Mouse (Mus musculus): Measurements from ENCODE around the gene Sema3d.

Sema3d gene

GRCm38 (mm10) chr5:12383133-12383959 lies at the start of gene Sema3d:
Gene Sema3d (plus strand): TSS chr5:12383385.
- DNase-seq, result peak; percentile 71

- no peak for DNase-seq
Measured at GRCm38 (mm10) chr5:12377261-12377660, 5.9 kb upstream of the Sema3d start.

- no peak for DNase-seq
Measured at GRCm38 (mm10) chr5:12378900-12379299, 4.3 kb upstream of the Sema3d start.

DNA sequence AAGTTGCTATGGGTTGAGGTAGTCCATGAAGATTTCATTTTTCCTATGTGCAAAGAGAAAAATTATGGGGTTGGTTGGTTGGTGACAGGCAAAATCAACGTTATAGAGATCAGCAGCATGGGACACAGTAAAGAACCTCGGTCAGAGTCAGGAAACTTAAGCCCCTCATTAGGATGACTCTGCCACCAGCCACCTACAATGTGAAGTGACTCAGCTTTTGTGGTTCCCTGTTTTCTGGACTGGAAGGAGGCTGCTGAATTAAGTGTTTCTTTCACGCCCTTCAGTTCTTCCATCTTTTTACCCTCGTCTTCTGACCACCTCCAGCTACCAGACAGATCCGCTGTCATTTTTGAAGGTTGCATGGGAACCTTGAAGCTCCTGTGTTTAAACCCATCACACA lies 1.2 kb upstream of the Sema3d start:
- DNase-seq, result no peak

GRCm38 (mm10) chr5:12383960-12384285 lies 738 bp downstream of the Sema3d start:
- no peak for DNase-seq

GRCm38 (mm10) chr5:12392667-12393066 lies 9.5 kb downstream of the Sema3d start:
- DNase-seq, result no peak

DNA sequence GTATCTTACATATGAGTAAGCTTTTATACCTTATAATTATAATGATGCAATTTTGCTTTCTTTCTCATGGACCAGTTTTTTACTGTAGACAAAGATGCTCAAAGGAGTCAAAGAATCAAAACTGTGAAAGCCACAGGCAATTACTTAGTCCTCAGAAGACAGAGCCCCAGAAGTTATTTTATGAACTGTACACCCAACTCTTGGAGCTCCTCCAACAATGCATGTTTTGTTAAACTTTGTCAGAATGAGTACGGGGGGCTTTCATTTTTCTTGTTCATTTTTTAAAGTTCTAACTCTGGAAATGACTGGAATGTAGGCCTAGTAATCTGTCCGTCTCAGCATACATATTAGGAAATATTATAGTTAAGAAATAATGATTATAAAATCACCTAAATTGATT lies 16.1 kb downstream of the Sema3d start:
- no peak for DNase-seq

DNA sequence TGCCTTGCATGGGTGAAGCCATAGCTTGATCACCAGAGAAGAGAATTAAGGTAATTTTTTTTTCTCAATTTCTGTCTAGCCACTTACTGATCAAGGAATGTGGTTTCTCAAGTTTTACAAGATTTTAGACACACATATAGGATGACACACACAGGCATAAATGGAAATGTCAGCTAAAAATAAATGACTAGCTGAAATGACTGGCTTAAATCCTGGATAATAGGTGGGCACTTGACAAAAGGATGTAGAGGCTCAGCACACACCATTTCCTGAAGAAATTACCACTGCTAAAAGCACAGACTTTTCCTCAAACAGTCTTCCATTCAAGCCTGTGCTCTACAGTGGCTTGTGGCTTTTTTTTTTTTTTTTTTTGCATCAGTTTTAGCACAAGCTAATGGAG lies 21.0 kb downstream of the Sema3d start:
- no peak for DNase-seq

GRCm38 (mm10) chr5:12412595-12412994 lies 29.4 kb downstream of the Sema3d start:
- DNase-seq, result no peak

DNA sequence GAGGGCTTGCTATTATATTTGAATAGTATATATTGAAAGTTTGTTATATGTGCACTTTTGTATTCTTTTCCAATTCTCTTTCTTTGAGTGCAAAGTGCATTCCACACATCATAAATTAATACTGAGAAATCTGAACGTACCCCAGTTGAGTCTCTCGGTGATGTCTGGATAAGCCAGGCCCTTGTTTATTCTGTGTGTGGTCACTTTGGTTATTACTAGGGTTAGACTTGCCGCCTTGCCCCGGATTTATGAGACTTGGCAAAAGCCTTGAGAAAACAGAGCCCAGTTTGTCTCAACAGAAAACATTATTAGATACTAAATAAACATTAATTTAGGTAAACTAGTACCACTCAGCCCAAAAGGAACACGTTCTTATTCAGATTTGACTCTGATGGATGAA lies 40.1 kb downstream of the Sema3d start:
- no peak for DNase-seq

GRCm38 (mm10) chr5:12441737-12442136 lies 58.6 kb downstream of the Sema3d start:
- DNase-seq, result no peak

GRCm38 (mm10) chr5:12442176-12443105 lies 59.3 kb downstream of the Sema3d start:
- no peak for DNase-seq

- no peak for DNase-seq
Measured at GRCm38 (mm10) chr5:12451089-12451488, 67.9 kb downstream of the Sema3d start.

DNA sequence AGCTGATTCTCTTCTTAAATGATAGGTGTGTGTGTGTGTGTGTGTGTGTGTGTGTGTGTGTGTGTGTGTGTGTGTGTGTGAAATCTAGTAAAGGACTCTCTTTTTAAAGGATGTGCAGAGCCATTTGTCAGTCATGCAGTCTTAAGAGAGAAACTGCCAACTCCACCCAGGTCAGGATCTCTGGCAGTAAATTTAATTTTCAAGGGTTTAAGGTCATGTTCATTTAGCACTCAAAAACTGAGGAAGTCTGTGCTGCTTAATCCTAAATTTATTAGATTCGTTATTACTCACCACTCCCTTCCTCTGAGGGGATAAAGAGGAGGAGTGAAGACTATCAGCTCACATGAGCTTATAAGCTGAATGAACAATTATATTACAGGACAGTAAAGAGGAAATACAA lies 71.8 kb downstream of the Sema3d start:
- no peak for DNase-seq

- DNase-seq, result no peak
Measured at GRCm38 (mm10) chr5:12457509-12457908, 74.3 kb downstream of the Sema3d start.

DNA sequence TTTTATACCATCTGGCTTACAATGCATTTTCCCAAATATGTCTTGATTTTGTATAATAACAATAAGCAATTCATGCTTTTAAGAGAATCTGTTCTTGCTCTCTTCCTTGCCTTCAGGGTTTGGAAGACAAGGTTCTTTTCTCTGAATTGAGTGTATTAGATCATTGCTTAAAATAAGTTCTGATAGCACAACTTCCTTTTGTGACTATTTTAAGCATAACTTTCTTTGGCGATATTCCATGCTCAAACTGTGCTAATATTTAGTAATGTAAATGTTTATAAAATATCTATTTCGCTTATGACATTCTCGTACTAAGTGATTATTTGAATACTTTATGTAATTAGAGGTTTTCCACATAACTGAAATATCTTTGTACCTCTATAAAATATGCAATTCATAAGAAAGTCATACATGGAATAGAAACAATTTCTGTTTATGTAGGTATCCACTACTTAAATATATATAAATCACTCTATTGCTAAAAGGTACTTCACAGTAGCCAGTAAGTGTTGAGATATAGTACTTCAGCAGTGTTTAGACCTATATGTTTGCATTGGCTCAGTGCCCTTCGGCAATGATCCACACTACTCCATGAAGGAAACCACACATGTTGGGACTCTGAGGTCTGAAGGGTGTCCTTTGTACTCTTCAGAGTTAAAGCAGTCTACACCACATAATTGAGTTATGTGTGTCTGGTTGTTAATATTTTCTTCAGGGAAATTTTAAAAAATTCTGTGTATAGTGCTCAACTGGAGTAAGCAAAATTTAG lies 84.6 kb downstream of the Sema3d start:
- no peak for DNase-seq

DNA sequence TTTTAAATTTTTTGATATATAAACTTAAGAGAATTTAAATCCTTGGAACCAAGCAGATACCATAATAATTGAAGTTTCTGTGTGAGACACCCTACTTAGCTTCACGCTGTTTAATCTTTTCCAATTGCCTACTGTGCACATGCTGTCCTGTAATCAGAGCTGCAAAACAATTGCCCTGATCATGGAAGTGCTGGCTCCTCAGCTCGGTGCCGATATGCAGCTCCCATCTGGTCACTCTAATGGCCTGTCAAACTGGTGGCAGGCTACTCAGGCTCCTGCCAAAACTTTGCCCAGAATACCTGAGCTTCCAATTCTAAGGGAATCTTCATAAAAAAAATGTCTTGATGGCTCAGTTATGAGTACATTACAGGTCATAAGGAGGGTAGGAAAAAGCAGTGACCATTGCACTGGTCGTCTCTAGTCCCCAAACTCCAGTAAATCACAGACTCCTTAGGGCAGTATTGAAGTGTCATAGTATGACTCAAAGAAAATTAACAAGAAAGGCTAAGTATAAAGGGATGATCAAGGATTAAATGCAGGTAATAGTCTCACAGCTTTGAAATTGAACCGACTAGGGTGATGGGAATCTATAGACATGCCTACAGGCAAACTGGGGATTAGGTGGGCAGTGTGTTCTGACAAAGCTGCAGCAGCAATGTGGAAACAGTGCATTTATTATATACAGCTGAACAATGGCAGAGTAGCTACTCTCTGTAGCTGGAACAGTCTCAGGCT lies 91.9 kb downstream of the Sema3d start:
- no peak for DNase-seq

- no peak for DNase-seq
Measured at GRCm38 (mm10) chr5:12475639-12475916, 92.4 kb downstream of the Sema3d start.

DNA sequence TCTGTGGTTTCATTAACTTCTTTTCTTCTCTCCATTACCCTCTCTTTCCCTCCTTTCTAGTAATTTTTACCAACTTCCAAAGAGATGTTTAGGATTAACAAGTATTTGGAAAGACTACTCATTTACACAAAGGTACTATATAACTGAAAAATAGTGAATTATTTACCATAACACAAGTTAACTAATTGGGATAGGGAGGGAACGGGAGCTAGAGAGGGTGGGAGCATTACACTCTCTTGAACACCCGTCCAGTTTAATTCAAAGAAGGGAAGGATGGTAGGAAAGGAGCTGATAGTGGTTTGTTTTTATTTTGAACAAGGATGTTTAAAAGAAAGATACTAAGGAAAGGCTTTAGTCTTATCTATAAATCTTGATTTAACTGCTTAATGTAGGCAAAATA lies 104.7 kb downstream of the Sema3d start:
- DNase-seq, result no peak

GRCm38 (mm10) chr5:12491704-12492103 lies 108.5 kb downstream of the Sema3d start:
- no peak for DNase-seq

DNA sequence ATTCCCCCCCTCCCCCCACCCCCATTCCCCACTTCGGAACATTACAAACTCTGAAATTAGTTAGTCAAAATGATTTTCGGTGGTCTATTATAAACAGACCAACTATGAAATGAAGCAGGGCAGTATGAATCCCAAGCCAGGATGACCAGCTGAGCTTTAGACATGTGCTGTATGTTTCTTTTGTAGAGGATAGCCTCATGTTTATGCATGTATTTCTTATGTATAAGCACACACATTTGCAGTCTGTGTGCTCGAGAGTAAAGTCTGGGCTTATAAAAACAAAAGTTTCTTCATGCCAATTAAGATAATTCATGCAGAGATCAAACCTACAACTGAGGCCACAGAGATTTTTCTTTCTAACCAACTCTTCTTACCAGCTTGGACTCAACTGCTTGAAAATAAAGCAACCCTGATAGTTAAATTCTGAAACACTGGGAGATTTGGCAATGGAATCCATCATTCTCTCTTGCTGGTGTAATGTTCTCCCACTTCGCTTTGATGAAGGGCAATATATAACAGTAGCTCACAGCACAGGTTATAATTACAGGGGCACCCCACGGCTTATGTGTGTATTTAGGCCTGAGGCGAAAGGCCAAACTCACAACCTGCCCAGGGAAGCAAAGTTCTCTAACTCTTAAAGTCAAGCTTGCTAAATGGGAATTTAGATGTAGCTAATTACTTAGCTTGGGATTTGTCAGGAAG lies 115.2 kb downstream of the Sema3d start:
- DNase-seq, result no peak

DNA sequence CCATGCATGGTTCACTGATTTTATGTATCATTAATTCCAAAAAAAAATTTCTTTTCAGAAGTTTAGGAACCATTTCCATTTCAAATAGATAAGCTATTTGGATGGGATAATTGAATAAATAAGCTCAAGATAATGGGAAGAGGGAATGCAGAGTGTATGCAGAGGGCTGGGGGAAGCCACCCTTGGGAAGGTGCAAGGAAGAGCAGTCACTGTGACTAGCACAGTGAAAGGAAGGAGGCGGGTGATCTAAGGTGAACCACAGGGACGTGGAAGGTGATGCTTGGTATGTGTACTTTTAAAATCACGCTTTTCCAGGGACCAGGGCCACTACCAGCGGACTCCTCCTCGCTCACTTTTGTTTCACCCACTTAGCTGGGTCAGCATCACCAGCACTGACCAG lies 115.9 kb downstream of the Sema3d start:
- no peak for DNase-seq

Data from right cerebral cortex, postnatal 14 days (tissue).